19 mouse cellular contexts compared by ENCODE assay signal in genomic region chr16:85067254-85067893, GRCm38 (mm10).
DNase-seq lines count a peak whose midpoint lies in the region; ATAC-seq lines count a peak whose summit lies in the region.
"Had no signal": no experiment of that assay in that cellular context is flagged by ENCODE, and none has a peak within 500 bp of the region (broad histone marks: within the 10 kb centered on the region; RNA-seq: fewer than 3 reads in every experiment).

No protein-coding gene starts in this region.

- no peaks in the 10 kb centered on the region for H3K27me3 ChIP-seq in heart, embryonic 12.5 days (replicated peaks)
- no peaks in the 10 kb centered on the region for H3K27me3 ChIP-seq in lung, embryonic 16.5 days (ENCODE audit: control insufficient read depth, insufficient read depth, low read depth, low read length)
- H3K27me3 ChIP-seq: heart, embryonic 15.5 days; hindbrain, embryonic 12.5 days had no signal

- peak; percentile 81 for ATAC-seq in cerebellum, adult (ENCODE audit: insufficient number of reproducible peaks, low FRiP score, low TSS enrichment)
- no peak for ATAC-seq in heart, embryonic 12.5 days (ENCODE audit: insufficient number of reproducible peaks, low FRiP score)
- ATAC-seq in lung, embryonic 16.5 days (ENCODE audit: low read depth) = peak; percentile 49; the same call in 1 of the 2 replicates
- no peak for ATAC-seq in erythroid progenitor cell, adult 5-6 weeks (replicated peaks; ENCODE audit: low FRiP score, poor library complexity, severe bottlenecking)
- ATAC-seq: forebrain, embryonic 14.5 days; inflammation-experienced regulatory T-cells, adult 6 months; liver, postnatal 0 days had no signal

- 78% methylated on average over 13 of the region's 13 CpGs for WGBS in heart, embryonic 12.5 days
- WGBS in lung, embryonic 16.5 days = 49% methylated on average over 13 of the region's 13 CpGs

- H3K9ac ChIP-seq in heart, embryonic 12.5 days = no peak overlapping the region
- H3K9ac ChIP-seq in lung, embryonic 16.5 days (ENCODE audit: low read length) = no peak overlapping the region
- H3K9ac ChIP-seq: heart, embryonic 15.5 days; hindbrain, embryonic 12.5 days; liver, postnatal 0 days had no signal

- no peak for DNase-seq in cerebellum, postnatal 4 days (ENCODE audit: low spot score in 2 of 2)
- DNase-seq in heart, adult 9 months (ENCODE audit: low spot score in 2 of 2) = peak; percentile 27 to 30
- DNase-seq in lung, postnatal 4 days = no peak
- DNase-seq in cerebellum, postnatal 25 days = peak; percentile 61 to 78
- DNase-seq: liver; liver, postnatal 0 days; right cerebral cortex, adult 18-20 months; spleen, adult 18-20 months; thymus, adult 18-20 months had no signal

- no peak overlapping the region for H3K27ac ChIP-seq in heart, embryonic 12.5 days (ENCODE audit: poor library complexity, severe bottlenecking)
- no peak overlapping the region for H3K27ac ChIP-seq in lung, embryonic 16.5 days (ENCODE audit: low read length)
- H3K27ac ChIP-seq: embryonic facial prominence, embryonic 10.5 days; heart, embryonic 15.5 days; hindbrain, embryonic 12.5 days; midbrain, embryonic 10.5 days had no signal

- H3K4me2 ChIP-seq in heart, embryonic 12.5 days = no peak overlapping the region
- H3K4me2 ChIP-seq in lung, embryonic 16.5 days (ENCODE audit: low read depth, low read length) = no peak overlapping the region
- H3K4me2 ChIP-seq: heart, embryonic 15.5 days; hindbrain, embryonic 12.5 days had no signal

- H3K4me1 ChIP-seq in heart, embryonic 12.5 days (replicated peaks) = peaks cover 25% of the 10 kb centered on the region
- no peaks in the 10 kb centered on the region for H3K4me1 ChIP-seq in lung, embryonic 16.5 days (replicated peaks; ENCODE audit: control insufficient read depth, insufficient read depth, low read length)
- H3K4me1 ChIP-seq: embryonic facial prominence, embryonic 10.5 days had no signal

- H3K9me3 ChIP-seq in heart, embryonic 12.5 days (replicated peaks) = no peaks in the 10 kb centered on the region
- H3K9me3 ChIP-seq in lung, embryonic 16.5 days (ENCODE audit: control insufficient read depth, low read length) = no peaks in the 10 kb centered on the region
- H3K9me3 ChIP-seq: embryonic facial prominence, embryonic 10.5 days; heart, embryonic 15.5 days; hindbrain, embryonic 12.5 days; midbrain, embryonic 10.5 days had no signal

- peaks cover 15% of the 10 kb centered on the region for H3K36me3 ChIP-seq in heart, embryonic 12.5 days
- H3K36me3 ChIP-seq in lung, embryonic 16.5 days (ENCODE audit: control insufficient read depth, insufficient read depth, low read length) = 0 out of 2 replicates have a peak, but pooled peaks cover 2% of the 10 kb centered on the region

- no peak overlapping the region for H3K4me3 ChIP-seq in heart, embryonic 12.5 days
- no peak overlapping the region for H3K4me3 ChIP-seq in lung, embryonic 16.5 days (ENCODE audit: low read length)
- H3K4me3 ChIP-seq: embryonic facial prominence, embryonic 10.5 days; heart, embryonic 15.5 days; hindbrain, embryonic 12.5 days; midbrain, embryonic 10.5 days had no signal

Comparison
In these comparisons a context has a peak if more than half of its experiments do, and no peak if none do; other contexts are left out.
1. DNase-seq: peak in heart, adult 9 months (2 of 2) and cerebellum, postnatal 25 days (2 of 2); none in cerebellum, postnatal 4 days (0 of 2) and lung, postnatal 4 days (0 of 2).
2. ATAC-seq: peak in cerebellum, adult (single experiment) and lung, embryonic 16.5 days (single experiment); none in heart, embryonic 12.5 days (single experiment) and erythroid progenitor cell, adult 5-6 weeks (single experiment).